Mouse (Mus musculus) ovary, adult 10 weeks (tissue): ENCODE data around the gene Tnik. TPM values are rescaled to one million over a fixed set of nuclear protein-coding genes. Genes with fewer than 3 reads are reported as not detected.

Experiments
- polyA plus RNA-seq: library from polyadenylated mRNA; stranded (reverse); fragments of 350-450 nt; fragmentation: Illumina TruSeq; extraction: RNeasy Lipid Tissue Mini Kit (QIAGEN cat#74804); gene quantifications from one replicate; pipeline ENCODE4 v1.2.3, GENCODE M21; 2014

Tnik gene
- 15.7 TPM for polyA plus RNA-seq

DNA sequence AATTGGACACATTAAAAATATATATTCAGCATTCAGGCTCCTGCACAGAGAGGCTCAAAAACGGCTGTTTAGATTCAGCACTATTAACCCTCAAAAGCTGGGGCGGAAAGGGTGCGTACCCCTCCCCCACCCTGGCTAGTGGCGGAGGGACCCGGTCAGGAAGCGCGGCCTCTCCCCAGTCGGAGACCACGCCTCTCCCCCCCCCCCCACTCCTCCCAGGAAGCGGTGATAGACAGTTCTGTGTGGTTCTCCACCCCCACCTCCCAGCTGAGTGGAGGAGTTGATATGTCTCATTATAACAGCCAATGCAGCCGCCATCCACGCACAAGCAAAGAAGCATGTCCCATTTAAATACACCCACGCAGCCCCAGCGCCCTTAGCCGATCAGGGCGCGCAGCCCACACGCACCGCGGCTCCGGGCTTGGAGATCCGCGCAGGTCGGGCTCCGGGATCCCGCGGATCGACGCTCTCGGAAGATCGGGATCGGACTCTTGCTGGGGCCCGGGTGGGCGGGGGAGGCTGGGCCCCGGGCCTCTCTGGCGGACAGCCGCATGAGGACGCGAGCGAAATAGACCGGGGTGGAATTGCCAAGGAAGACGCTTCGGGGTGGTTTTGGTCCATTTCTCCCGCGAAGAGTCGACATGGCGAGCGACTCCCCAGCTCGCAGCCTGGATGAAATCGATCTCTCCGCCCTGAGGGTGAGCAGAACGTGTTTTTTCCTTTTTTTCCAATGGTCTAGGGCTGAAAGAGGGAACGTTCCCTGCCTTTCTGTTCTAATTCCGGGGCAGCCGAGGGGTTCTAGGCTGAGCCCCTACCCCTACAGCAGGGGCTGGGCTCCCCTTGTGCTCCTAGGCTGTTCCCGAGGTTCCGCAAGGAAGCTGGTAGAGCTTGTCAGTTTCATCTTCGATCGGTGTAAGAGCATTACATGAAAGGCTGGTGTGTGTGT, at the start of gene Tnik:
Gene Tnik (plus strand): TSS at position 213 of the 946 bp plus-strand sequence.

DNA sequence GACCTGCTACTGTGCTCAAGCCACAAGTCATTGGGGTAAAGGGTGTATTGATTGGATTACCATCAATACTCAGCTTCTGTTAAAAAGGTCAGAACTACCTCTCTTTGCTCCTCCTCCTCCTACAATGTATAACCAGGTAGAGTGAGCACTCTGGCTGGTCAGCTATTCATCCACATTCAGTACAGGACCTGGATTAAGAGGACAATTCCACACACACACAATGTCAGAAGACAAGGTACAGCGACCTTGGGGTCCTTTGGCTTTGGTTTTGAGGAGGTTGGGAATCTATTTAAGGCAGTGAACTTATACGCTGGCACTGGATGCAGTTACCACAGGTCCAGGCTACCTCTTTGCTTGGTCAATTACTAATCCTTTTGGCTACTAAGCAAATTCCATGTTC, 434.8 kb downstream of the Tnik start, which contains the start of gene Slc2a2:
Gene Slc2a2 (plus strand): TSS at position 107 of the 400 bp plus-strand sequence.

